Mouse (Mus musculus): ENCODE data around the gene Tyrobp.

The Tyrobp gene

DNA sequence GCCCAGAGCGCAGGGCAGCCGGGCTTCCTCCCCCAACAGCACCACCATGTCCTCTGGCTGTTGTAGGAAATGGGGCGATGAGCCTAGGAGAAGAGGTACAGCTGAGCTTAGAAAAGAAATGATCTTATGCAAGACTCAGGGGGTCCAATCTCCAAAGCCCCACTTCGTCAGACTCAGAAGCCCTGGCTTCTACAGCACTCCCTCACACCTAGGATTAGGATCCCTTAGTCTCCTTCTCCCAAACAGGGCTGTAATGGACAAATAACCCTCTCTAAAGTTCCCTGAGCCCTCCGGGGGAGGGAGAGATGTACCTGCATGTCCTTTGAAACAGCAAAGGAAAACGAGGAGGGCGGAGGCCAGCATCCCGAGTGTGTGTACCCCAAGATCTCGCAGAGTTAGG is 42.9 kb downstream of the Tyrobp start:
- in situ Hi-C loops (cut with MboI; ENCODE audit: low pct_unique_long_range_greater_than_20kb in 1 of 2, low sequenced_read_pairs in 2 of 2, unreplicated experiment in 1 of 2): no loop called here

DNA sequence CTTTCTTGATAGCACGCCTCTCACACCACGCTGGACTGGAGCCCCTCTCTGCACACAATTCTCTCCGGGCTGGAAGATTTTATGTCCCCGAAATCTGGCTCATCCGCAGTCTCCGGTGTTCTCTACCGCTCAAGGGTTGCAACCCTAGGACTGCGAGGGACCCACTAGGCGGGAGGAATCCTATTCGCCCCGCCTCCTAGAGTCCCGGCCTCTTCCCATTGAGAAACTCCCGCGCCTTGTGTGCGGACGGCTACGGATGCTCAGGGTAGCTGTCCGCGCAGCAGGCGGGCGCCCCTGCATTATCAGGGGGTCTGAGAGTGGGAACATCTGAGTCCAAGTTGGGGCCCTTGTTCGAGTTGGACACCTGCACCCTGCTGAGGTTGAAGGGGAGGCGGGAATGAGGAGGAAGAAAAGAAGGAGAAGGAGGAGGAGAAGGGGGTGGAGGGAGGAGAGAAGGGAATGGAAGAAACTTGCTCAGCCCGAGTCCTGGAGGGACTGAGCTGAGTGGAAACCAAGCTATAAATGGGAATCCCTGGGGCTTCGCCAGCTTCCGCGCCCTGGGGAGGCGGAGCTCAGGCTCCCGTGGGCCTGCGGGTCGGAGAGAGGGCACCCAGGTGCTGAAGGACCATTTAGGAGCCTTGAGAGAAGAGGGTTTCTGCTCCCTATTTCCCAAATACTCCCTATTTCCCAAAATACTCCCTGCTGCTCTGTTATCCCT is 43.5 kb downstream of the Tyrobp start:
- in situ Hi-C loops (cut with MboI; ENCODE audit: low pct_unique_long_range_greater_than_20kb in 1 of 2, low sequenced_read_pairs in 2 of 2, unreplicated experiment in 1 of 2): no loop called here

DNA sequence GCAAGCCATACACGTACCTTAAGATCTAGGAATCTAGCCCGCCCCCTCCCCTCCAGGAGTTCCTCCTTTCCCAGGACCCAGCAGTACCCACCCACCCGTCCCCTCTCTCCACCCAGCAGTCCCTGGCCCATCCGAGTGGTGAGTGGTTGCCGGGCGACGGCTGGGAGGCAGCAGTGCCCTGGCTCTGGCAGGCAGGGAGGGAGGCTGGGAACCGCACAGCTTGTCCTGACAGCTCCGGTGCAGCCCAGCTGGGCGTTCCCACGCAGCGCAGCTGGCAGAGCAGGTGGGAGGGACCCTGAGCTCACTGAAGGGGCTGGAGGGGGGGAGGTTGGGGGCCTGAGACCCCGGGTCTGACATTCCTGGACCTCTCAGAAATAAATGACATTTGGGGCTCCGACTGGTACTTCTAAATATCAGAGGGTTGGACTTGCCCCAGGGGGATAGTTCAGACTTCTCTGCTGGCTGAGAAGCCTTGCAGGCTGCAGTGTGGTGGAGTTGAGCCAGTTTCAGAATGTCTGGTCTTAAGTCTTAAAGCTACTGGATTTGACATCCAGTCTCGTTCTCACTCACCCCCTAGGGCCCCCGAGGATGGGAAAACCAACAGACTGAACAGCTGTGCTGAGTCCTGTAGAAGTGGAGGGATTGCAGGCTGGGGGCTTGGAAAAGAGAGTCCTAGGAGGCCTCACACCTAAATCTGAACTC is 44.2 kb downstream of the Tyrobp start, which contains the start of the genes Kirrel2 and Nphs1:
Kirrel2 (minus strand) TSS at position 62 of the 702 bp plus-strand sequence.
Nphs1 (plus strand) TSS at position 687 of the 702 bp plus-strand sequence.
- in situ Hi-C loops (cut with MboI; ENCODE audit: low pct_unique_long_range_greater_than_20kb in 1 of 2, low sequenced_read_pairs in 2 of 2, unreplicated experiment in 1 of 2): no loop called here

DNA sequence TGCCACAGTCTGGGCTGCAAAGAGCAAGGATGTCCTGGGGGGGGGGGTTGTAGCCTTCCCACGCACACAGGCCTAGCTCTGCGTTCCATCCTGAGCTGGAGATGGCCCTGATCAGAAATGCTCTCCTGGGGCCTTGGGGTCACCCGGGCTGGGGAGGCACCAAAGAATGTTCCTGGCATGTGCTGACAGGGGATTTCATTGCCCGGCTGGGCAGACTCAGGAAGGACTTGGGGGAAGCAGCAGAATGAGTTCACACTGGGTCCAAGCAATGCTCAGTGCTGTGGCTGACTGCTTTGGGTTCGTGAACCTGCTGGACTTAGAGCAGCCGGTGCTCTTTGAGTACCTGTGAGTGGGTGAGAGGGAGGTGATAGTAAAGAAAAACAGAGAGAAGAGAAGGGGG is 45.9 kb downstream of the Tyrobp start:
- in situ Hi-C loops (cut with MboI; ENCODE audit: low pct_unique_long_range_greater_than_20kb in 1 of 2, low sequenced_read_pairs in 2 of 2, unreplicated experiment in 1 of 2): no loop called here

DNA sequence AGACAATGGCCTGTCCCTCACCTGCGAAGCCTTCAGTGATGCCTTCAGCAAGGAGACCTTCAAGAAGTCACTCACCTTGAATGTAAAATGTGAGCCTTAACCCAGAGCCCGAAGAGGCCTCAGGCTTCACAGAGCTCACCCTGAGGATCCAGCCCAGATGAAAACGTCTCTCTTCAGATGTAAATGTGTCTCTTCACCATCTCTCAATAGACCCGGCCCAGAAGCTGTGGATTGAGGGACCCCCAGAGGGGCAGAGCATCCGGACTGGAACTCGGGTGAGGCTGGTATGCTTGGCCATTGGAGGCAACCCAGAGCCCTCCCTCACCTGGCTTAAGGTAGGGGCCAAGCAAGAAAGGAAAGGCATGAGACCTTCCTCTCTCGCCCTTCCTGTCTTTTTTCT is 50.0 kb downstream of the Tyrobp start:
- in situ Hi-C loops (cut with MboI; ENCODE audit: low pct_unique_long_range_greater_than_20kb in 1 of 2, low sequenced_read_pairs in 2 of 2, unreplicated experiment in 1 of 2): no loop called here

DNA sequence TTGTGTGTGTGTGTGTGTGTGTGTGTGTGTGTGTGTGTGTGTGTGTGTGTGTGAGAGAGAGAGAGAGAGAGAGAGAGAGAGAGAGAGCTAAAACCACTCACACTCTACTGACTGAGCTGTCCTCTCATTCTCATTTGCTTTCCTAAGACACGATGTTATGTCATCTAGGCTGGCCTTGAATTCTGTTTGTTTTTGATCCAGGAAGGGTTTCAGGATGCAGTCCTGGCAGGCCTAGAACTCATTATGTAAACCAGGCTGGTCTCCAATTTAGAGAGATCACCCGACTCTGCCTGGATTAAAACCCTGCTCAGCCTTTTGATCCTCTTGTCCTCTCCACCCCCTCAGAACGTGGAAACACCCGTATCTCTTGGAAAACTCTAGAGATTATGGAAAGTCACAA is 50.4 kb downstream of the Tyrobp start:
- in situ Hi-C loops (cut with MboI; ENCODE audit: low pct_unique_long_range_greater_than_20kb in 1 of 2, low sequenced_read_pairs in 2 of 2, unreplicated experiment in 1 of 2): no loop called here

DNA sequence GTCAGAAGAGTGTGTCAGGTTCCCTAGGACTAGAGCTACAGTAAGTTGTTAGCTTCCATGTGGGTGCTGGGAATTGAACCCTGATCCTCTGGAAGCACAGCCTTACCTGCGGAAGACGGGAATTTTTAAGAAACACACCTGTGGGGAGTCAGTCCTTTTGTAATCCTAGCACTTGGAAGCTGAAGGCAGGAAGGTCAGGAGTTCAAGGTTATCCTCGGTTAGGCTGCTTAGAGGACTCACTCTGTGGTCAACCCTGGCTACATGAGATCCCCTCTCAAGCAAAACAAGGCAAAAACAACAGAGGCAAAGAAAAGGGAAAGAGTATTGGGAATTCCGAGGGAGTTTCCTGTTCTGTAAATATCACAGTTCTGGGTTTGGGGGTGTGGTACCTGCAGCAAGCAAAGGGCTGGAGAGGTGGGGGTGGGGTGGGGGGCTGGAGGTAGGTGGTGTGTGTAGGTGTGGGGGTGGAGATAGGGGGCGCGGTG is 51.3 kb downstream of the Tyrobp start:
- in situ Hi-C loops (cut with MboI; ENCODE audit: low pct_unique_long_range_greater_than_20kb in 1 of 2, low sequenced_read_pairs in 2 of 2, unreplicated experiment in 1 of 2): no loop called here
